Mouse (Mus musculus) spleen, postnatal 14 days (tissue): ENCODE results near the gene Slc9b1.
A peak's percentile ranks its signal among the peaks of the same experiment; 100 is the strongest.

Source experiments
- DNase-seq, 2 experiments: peaks; one replicate each; pipeline ENCODE4 v3.0.0; 2021 to 2022; ENCODE audit warnings: low spot score in 2 of 2

The Slc9b1 gene

GRCm38 (mm10) chr3:135438531-135438912, 90.7 kb downstream of the Slc9b1 start:
- DNase-seq, result peak; percentile 88 to 92

- peak; percentile 66 to 68 for DNase-seq
These were observed 91.2 kb downstream of the Slc9b1 start for GRCm38 (mm10) chr3:135438913-135439531.

DNA sequence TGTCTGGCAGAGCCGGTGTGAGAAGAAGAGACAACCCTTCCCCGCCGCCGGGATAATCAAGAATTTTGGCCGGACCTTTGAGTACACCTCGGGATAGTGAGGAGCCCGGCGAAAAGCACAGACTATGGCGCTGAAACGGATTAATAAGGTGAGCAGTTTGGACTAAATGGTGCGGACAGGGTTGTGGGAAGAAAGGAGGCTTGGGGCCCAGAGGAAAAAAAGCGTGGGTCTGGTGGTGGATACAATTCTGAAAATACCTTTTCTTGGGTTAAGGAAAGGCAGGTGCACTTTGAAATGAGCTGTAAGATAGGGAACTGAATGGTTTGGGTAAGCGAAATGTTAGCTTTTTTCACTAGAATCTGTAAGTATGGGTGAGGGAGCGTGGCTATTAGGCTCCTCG, 91.8 kb downstream of the Slc9b1 start:
- no peak for DNase-seq

DNA sequence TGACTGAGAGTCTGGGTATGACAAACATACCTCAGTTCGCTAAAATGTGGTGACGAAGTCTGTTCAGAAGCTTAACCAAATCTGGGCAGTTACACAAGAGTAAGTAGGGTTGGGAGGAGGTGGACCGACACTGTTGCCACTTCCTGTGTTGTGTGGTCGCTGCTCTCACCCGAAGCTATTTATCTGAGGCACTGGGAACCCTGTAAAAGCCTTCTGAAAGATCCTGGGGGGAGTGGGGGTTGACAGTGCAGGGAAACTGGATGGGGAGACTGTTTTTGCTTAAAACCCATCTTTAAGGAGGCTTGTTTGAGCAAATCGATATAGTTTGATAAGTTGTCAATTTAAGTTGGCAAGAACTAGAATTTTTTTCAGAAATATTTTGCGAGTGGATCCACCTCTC, 92.4 kb downstream of the Slc9b1 start:
- DNase-seq, result peak; percentile 40 to 51

DNA sequence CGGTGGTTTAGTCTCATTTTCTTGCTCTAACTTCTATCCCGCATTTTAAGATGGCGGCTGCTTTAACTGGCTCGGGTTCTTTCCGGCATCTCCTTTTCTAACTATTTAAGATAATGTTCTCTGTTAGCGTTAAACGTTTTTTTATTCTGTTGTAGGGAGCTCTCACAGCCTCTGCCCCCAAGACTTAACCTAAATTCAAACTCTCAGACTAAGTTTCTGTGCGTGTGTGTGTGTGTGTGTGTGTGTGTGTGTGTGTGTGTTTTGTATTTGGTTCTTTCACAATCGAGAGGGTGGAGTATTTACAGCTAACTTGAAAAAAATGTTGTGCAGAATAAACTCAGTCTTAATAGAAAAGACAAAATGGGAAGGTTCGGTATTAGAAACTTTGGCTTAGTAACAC, 92.8 kb downstream of the Slc9b1 start:
- no peak for DNase-seq

- DNase-seq, result no peak
These were observed 97.1 kb downstream of the Slc9b1 start for GRCm38 (mm10) chr3:135444930-135445329.
